Mouse (Mus musculus) cerebellum, adult 11 months (tissue): ENCODE measurements around the gene Zfp382.
A peak's percentile ranks its signal among the peaks of the same experiment; 100 is the strongest.
"Not testable (repeated sequence)": the region's sequence is repeated elsewhere in the genome, so short reads cannot be mapped to it uniquely, and the experiment has no call there.

Experiments
- DNase-seq: peaks from one replicate; pipeline ENCODE4 v3.0.0; 2022

Gene Zfp382

GRCm38 (mm10) chr7:30154040-30154439, 32.3 kb downstream of the Zfp382 start:
- DNase-seq: no peak

GRCm38 (mm10) chr7:30155507-30155906, 33.8 kb downstream of the Zfp382 start:
- DNase-seq: no peak

- DNase-seq: no peak
Observed at GRCm38 (mm10) chr7:30163113-30163512, 41.4 kb downstream of the Zfp382 start.

- DNase-seq: no peak
Observed at GRCm38 (mm10) chr7:30164745-30165144, 43.0 kb downstream of the Zfp382 start.

GRCm38 (mm10) chr7:30168914-30169582, 47.3 kb downstream of the Zfp382 start:
- no peak for DNase-seq

GRCm38 (mm10) chr7:30169583-30170282, 48.0 kb downstream of the Zfp382 start, which contains the start of gene Zfp146:
Zfp146 (minus strand) TSS chr7:30169750.
- peak; percentile 87 for DNase-seq

- no peak for DNase-seq
Observed at GRCm38 (mm10) chr7:30170283-30170951, 48.7 kb downstream of the Zfp382 start.

- DNase-seq: no peak
Observed at GRCm38 (mm10) chr7:30176474-30176873, 54.7 kb downstream of the Zfp382 start.

- no peak for DNase-seq
Observed at GRCm38 (mm10) chr7:30178256-30178655, 56.5 kb downstream of the Zfp382 start.

GRCm38 (mm10) chr7:30181308-30181707, 59.6 kb downstream of the Zfp382 start:
- peak; percentile 69 for DNase-seq

GRCm38 (mm10) chr7:30181929-30182328, 60.2 kb downstream of the Zfp382 start:
- not testable (repeated sequence) for DNase-seq

- DNase-seq: not testable (repeated sequence)
Observed at GRCm38 (mm10) chr7:30183189-30183588, 61.4 kb downstream of the Zfp382 start.

GRCm38 (mm10) chr7:30183879-30184289, 62.1 kb downstream of the Zfp382 start, which contains the start of gene Cox7a1:
Cox7a1 (plus strand) TSS chr7:30184144.
- peak; percentile 66 for DNase-seq
